Comparison of ENCODE assay signal across 28 mouse cellular contexts in genomic region chr8:9638162-9638561, GRCm38 (mm10).
"Had no signal": no experiment of that assay in that cellular context is flagged by ENCODE, and none has a peak within 500 bp of the region (broad histone marks: within the 10 kb centered on the region; RNA-seq: fewer than 3 reads in every experiment).

No protein-coding gene starts in this region.

- H3K27me3 ChIP-seq: embryonic facial prominence, embryonic 12.5 days; embryonic facial prominence, embryonic 13.5 days; embryonic facial prominence, embryonic 15.5 days; forebrain, embryonic 12.5 days; forebrain, embryonic 13.5 days; forebrain, embryonic 15.5 days had no signal

- DNase-seq: cerebellum, adult 2 months; cerebellum, adult 8-10 months; cerebellum, adult 9-10 months; cerebellum, adult 9-11 months; cerebellum, postnatal 10 days; cerebellum, postnatal 14 days; cerebellum, postnatal 25 days; cerebellum, postnatal 36 days; embryo, embryonic 11 days; forebrain, postnatal 0 days; gastrocnemius, adult 2 months; gastrocnemius, postnatal 10 days; gastrocnemius, postnatal 14 days; gastrocnemius, postnatal 25 days; gastrocnemius, postnatal 36 days; heart, adult 18-20 months; heart, adult 2 months had no signal

- H3K36me3 ChIP-seq: embryonic facial prominence, embryonic 10.5 days; embryonic facial prominence, embryonic 12.5 days; embryonic facial prominence, embryonic 13.5 days; embryonic facial prominence, embryonic 15.5 days; forebrain, embryonic 10.5 days; forebrain, embryonic 12.5 days; forebrain, embryonic 15.5 days had no signal

- H3K4me1 ChIP-seq: embryonic facial prominence, embryonic 10.5 days; embryonic facial prominence, embryonic 12.5 days; embryonic facial prominence, embryonic 13.5 days; embryonic facial prominence, embryonic 15.5 days; forebrain, embryonic 10.5 days; forebrain, embryonic 12.5 days; forebrain, embryonic 13.5 days; forebrain, embryonic 15.5 days had no signal

- H3K9me3 ChIP-seq: embryonic facial prominence, embryonic 10.5 days; embryonic facial prominence, embryonic 12.5 days; embryonic facial prominence, embryonic 13.5 days; embryonic facial prominence, embryonic 15.5 days; forebrain, embryonic 10.5 days; forebrain, embryonic 12.5 days; forebrain, embryonic 13.5 days; forebrain, embryonic 15.5 days had no signal

- H3K27ac ChIP-seq: embryonic facial prominence, embryonic 10.5 days; embryonic facial prominence, embryonic 12.5 days; embryonic facial prominence, embryonic 13.5 days; embryonic facial prominence, embryonic 15.5 days; forebrain, embryonic 10.5 days; forebrain, embryonic 12.5 days; forebrain, embryonic 13.5 days; forebrain, embryonic 15.5 days; gastrocnemius, adult 2 months; heart, adult 2 months had no signal

- H3K9ac ChIP-seq: embryonic facial prominence, embryonic 12.5 days; embryonic facial prominence, embryonic 13.5 days; embryonic facial prominence, embryonic 15.5 days; forebrain, embryonic 12.5 days; forebrain, embryonic 13.5 days; forebrain, embryonic 15.5 days; forebrain, postnatal 0 days had no signal

- ATAC-seq: forebrain, embryonic 13.5 days; forebrain, embryonic 14.5 days; forebrain, embryonic 15.5 days; forebrain, embryonic 16.5 days; forebrain, postnatal 0 days had no signal

- H3K4me2 ChIP-seq: embryonic facial prominence, embryonic 12.5 days; embryonic facial prominence, embryonic 13.5 days; embryonic facial prominence, embryonic 15.5 days; forebrain, embryonic 12.5 days; forebrain, embryonic 13.5 days; forebrain, embryonic 15.5 days had no signal

- H3K4me3 ChIP-seq: embryonic facial prominence, embryonic 10.5 days; embryonic facial prominence, embryonic 12.5 days; embryonic facial prominence, embryonic 13.5 days; embryonic facial prominence, embryonic 15.5 days; erythroblast, embryonic 14.5 days; forebrain, embryonic 10.5 days; forebrain, embryonic 12.5 days; forebrain, embryonic 13.5 days; forebrain, embryonic 15.5 days; gastrocnemius, adult 2 months; heart, adult 2 months had no signal
